Mouse (Mus musculus): ENCODE data around the gene Rpl34. TPM values are rescaled to one million over a fixed set of nuclear protein-coding genes. Genes with fewer than 3 reads are reported as not detected.

Gene Rpl34
- polyA plus RNA-seq, 1 experiment = 1,114 TPM

DNA sequence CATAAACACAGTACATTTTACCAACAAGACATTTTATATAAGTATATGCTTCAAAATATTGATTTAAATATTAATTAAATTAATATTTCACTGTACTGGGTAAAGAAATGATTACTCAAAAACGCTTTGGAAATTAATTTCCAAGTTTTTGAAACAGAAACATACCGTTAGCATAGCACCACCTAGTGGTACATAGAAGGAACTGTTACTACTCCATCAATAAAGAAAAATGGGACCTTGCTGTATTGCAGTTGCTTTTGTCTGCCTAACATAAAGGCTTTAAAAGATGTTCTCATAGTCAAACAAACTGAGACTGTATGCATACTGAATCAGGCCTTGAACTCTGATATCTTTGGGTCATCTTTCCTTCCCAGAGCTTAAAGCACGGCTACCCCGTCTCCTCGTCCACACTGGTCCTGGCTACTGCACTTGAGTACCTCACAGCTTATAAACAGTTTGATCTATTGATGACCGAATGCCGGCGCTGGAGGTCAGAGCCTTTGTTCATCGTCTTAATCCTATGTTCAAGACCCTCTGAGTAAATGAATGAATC is 36.1 kb downstream of the Rpl34 start:
- Histone ChIP-seq H3K4me3 (ENCODE audit: insufficient read depth, low read length) (no peak overlapping the region), H3K27ac (ENCODE audit: insufficient read depth, low read depth, low read length) (no peak overlapping the region), H3K4me1 (ENCODE audit: control insufficient read depth, insufficient read depth, low read length) (no peaks in the 10 kb centered on the region)
- TF ChIP-seq CTCF (IDR thresholded peaks at IDR 0.05; ENCODE audit: low read depth, low read length) (no peak), POLR2A (IDR thresholded peaks at IDR 0.05; ENCODE audit: borderline replicate concordance, low read depth, low read length) (no peak)

DNA sequence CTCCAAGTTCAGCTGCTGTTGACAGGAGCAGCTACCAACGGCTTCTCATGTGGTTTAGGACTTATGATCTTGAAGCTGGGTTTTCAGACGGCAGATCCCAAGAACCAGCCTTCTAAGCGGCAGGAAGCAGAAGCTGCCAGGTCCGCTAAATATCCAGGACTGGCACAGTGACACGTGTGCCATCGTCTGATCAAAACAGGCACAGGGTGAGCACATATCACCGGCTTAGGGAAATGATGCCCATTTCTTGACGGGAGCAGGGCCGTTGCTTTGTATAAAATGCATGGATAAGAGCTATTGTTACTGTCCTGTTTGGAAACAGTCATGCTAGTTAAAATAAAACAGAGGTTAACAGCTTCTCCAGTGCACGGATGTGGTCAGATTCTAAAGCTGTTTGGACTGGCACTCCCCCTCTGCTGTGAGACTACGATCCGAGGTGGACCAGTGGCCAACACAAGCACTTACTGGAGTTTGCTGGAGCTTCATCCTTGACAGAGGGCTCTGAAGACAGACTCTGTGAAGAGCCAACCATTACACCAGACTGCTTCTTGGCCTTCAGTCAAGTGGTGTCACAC is 38.5 kb downstream of the Rpl34 start:
- no peak overlapping the region for H3K4me3 ChIP-seq (ENCODE audit: insufficient read depth, low read length)
- no peaks in the 10 kb centered on the region for H3K4me1 ChIP-seq (ENCODE audit: control insufficient read depth, insufficient read depth, low read length)
- TF ChIP-seq POLR2A (IDR thresholded peaks at IDR 0.05; ENCODE audit: borderline replicate concordance, low read depth, low read length) (no peak), CTCF (IDR thresholded peaks at IDR 0.05; ENCODE audit: low read depth, low read length) (no peak)
- no peak overlapping the region for H3K27ac ChIP-seq (ENCODE audit: insufficient read depth, low read depth, low read length)

GRCm38 (mm10) chr3:130690834-130691595 is 39.2 kb downstream of the Rpl34 start:
- Histone ChIP-seq H3K27ac (ENCODE audit: insufficient read depth, low read depth, low read length) (no peak overlapping the region), H3K4me1 (ENCODE audit: control insufficient read depth, insufficient read depth, low read length) (no peaks in the 10 kb centered on the region), H3K4me3 (ENCODE audit: insufficient read depth, low read length) (no peak overlapping the region)
- TF ChIP-seq CTCF (IDR thresholded peaks at IDR 0.05; ENCODE audit: low read depth, low read length) (no peak), POLR2A (IDR thresholded peaks at IDR 0.05; ENCODE audit: borderline replicate concordance, low read depth, low read length) (no peak)

GRCm38 (mm10) chr3:130689630-130690029 is 40.6 kb downstream of the Rpl34 start:
- TF ChIP-seq POLR2A (IDR thresholded peaks at IDR 0.05; ENCODE audit: borderline replicate concordance, low read depth, low read length) (no peak), CTCF (IDR thresholded peaks at IDR 0.05; ENCODE audit: low read depth, low read length) (peak; percentile 35; the same call in 1 of the 2 replicates)
- no peak overlapping the region for H3K4me3 ChIP-seq (ENCODE audit: insufficient read depth, low read length)
- no peaks in the 10 kb centered on the region for H3K4me1 ChIP-seq (ENCODE audit: control insufficient read depth, insufficient read depth, low read length)
- H3K27ac ChIP-seq (ENCODE audit: insufficient read depth, low read depth, low read length) = no peak overlapping the region

- H3K27ac ChIP-seq (ENCODE audit: insufficient read depth, low read depth, low read length) = no peak overlapping the region
- no peak overlapping the region for H3K4me3 ChIP-seq (ENCODE audit: insufficient read depth, low read length)
- H3K4me1 ChIP-seq (ENCODE audit: control insufficient read depth, insufficient read depth, low read length) = no peaks in the 10 kb centered on the region
- no peak for TF ChIP-seq POLR2A (IDR thresholded peaks at IDR 0.05; ENCODE audit: borderline replicate concordance, low read depth, low read length)
Observed at GRCm38 (mm10) chr3:130687051-130687450, 43.1 kb downstream of the Rpl34 start.

DNA sequence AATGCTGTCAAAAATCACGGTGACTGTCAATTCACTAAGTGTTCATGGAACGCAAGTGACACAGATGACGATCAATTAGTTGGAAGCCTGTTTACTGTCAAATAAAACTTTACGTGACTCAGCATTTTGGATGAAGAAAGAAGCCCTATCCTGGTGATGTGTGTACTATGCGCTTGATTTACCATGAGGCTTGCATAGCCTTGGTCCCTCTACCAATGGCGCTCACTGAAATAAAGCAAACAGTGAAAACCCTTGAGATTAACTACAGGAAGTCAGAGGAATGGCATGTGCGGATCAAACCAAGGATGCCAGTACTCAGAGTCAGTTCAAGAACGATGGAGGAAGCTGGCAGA is 45.2 kb downstream of the Rpl34 start:
- H3K4me3 ChIP-seq (ENCODE audit: insufficient read depth, low read length) = no peak overlapping the region
- H3K27ac ChIP-seq (ENCODE audit: insufficient read depth, low read depth, low read length) = no peak overlapping the region
- TF ChIP-seq CTCF (IDR thresholded peaks at IDR 0.05; ENCODE audit: low read depth, low read length) (no peak), POLR2A (IDR thresholded peaks at IDR 0.05; ENCODE audit: borderline replicate concordance, low read depth, low read length) (no peak)

DNA sequence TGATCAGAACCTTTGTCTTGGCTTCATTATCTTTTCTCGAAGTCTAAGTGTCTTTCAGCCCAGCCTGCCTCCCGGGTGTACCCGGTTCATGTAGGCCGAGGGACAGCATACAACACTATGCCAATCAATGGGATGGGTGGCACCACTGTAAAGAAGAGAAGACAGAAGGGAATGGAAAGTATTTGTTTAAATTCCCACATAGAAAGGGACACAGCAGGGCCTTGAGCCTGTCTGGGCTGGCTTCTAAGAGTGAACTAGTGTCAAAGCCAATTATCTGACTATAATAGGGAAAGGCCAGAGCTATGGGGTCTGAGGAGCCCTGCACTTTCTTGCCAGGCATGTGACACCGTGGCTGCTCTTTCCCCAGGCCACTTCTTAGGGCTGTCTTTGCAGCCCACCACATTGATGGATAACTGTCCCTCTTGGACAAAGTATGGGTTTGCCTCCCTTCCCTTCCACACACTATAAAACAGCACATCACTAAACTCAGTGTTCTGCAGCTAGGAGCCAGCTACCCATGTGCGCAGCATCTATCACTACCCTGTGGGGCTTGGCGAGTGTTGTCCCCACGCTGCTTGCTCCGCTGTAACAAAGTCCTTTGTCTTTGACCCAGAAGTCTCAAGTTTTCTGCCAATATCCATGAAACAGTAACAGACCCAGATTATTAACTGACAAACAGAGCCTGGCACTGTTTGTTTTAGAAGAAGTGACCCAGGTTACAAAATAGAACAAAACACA is 45.8 kb downstream of the Rpl34 start:
- TF ChIP-seq POLR2A (IDR thresholded peaks at IDR 0.05; ENCODE audit: borderline replicate concordance, low read depth, low read length) = no peak
- no peak for TF ChIP-seq CTCF (IDR thresholded peaks at IDR 0.05; ENCODE audit: low read depth, low read length)
- H3K4me1 ChIP-seq (ENCODE audit: control insufficient read depth, insufficient read depth, low read length) = no peaks in the 10 kb centered on the region
- no peak overlapping the region for H3K4me3 ChIP-seq (ENCODE audit: insufficient read depth, low read length)
- H3K27ac ChIP-seq (ENCODE audit: insufficient read depth, low read depth, low read length) = no peak overlapping the region

More for the DNA sequence above, 45.2 kb downstream of the Rpl34 start:
- H3K4me1 ChIP-seq (ENCODE audit: control insufficient read depth, insufficient read depth, low read length) = no peaks in the 10 kb centered on the region

GRCm38 (mm10) chr3:130683836-130684235 is 46.4 kb downstream of the Rpl34 start:
- no peak overlapping the region for H3K27ac ChIP-seq (ENCODE audit: insufficient read depth, low read depth, low read length)
- no peaks in the 10 kb centered on the region for H3K4me1 ChIP-seq (ENCODE audit: control insufficient read depth, insufficient read depth, low read length)
- no peak overlapping the region for H3K4me3 ChIP-seq (ENCODE audit: insufficient read depth, low read length)
- no peak for TF ChIP-seq POLR2A (IDR thresholded peaks at IDR 0.05; ENCODE audit: borderline replicate concordance, low read depth, low read length)
- no peak for TF ChIP-seq CTCF (IDR thresholded peaks at IDR 0.05; ENCODE audit: low read depth, low read length)

DNA sequence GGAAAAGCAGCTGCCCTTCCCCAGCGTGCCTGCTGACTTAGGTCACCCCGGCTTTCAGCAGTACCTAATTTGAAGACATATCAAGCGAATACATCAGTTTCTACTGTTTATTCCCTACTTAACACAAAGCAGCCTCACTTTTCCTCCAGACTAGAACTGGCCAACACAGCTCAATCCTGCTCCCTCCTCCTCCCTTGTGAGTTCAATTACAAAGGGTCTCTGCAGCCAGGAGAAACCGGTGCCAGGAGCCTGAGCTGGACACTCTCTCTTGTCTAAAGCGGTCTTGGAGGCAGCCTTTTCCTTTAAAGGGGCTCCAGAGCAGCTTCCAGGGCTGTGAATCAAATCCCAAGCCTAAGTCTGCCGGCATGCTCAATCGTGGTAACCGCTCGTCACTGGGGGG is 48.0 kb downstream of the Rpl34 start:
- no peak overlapping the region for H3K4me3 ChIP-seq (ENCODE audit: insufficient read depth, low read length)
- no peaks in the 10 kb centered on the region for H3K4me1 ChIP-seq (ENCODE audit: control insufficient read depth, insufficient read depth, low read length)
- no peak overlapping the region for H3K27ac ChIP-seq (ENCODE audit: insufficient read depth, low read depth, low read length)
- no peak for TF ChIP-seq CTCF (IDR thresholded peaks at IDR 0.05; ENCODE audit: low read depth, low read length)
- TF ChIP-seq POLR2A (IDR thresholded peaks at IDR 0.05; ENCODE audit: borderline replicate concordance, low read depth, low read length) = no peak

DNA sequence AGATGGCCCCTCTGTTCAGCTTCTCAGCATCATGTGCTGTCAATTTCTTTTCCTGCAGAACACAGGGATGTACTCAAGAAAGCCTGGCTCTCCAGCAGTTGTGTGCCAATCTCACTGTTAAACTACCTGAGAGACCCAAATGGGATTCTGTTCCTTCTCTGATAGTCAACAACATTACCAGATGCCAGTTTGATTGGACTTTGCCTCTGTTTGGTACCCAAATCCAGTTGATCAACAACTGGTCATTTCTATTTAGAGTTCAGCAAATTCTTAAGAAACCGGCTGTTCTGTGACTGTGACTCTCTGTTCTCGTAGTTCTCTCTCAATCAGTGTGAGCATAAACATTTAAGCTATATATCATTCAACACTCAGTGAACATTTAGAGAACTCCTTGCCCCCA is 49.0 kb downstream of the Rpl34 start:
- no peak overlapping the region for H3K27ac ChIP-seq (ENCODE audit: insufficient read depth, low read depth, low read length)
- H3K4me1 ChIP-seq (ENCODE audit: control insufficient read depth, insufficient read depth, low read length) = no peaks in the 10 kb centered on the region
- no peak overlapping the region for H3K4me3 ChIP-seq (ENCODE audit: insufficient read depth, low read length)
- no peak for TF ChIP-seq POLR2A (IDR thresholded peaks at IDR 0.05; ENCODE audit: borderline replicate concordance, low read depth, low read length)
- TF ChIP-seq CTCF (IDR thresholded peaks at IDR 0.05; ENCODE audit: low read depth, low read length) = no peak

All from bone marrow macrophage, adult 2 months (primary cell).